Mouse (Mus musculus): Measurements from ENCODE around the gene Stk11. TPM values are rescaled to one million over a fixed set of nuclear protein-coding genes. Genes with fewer than 3 reads are reported as not detected.

Stk11 gene
- polyA plus RNA-seq, 1 experiment from 2014 or later: 18.6 TPM

- Histone ChIP-seq H3K36me3 (ENCODE audit: control insufficient read depth, insufficient read depth, low read length) (0 out of 2 replicates have a peak, but pooled peaks cover 3% of the 10 kb centered on the region), H3K27ac (ENCODE audit: low read length) (peak overlapping the region; percentile 75), H3K4me2 (ENCODE audit: low read depth, low read length) (peak overlapping the region; percentile 100), H3K4me1 (replicated peaks; ENCODE audit: control insufficient read depth, insufficient read depth, low read length) (peaks cover 38% of the 10 kb centered on the region), H3K4me3 (ENCODE audit: low read length) (peak overlapping the region; percentile 74), H3K9me3 (ENCODE audit: control insufficient read depth, low read length) (no peaks in the 10 kb centered on the region), H3K9ac (ENCODE audit: low read length) (peak overlapping the region; percentile 79), H3K27me3 (ENCODE audit: control insufficient read depth, insufficient read depth, low read depth, low read length) (peaks cover 34% of the 10 kb centered on the region)
- 2% methylated on average over 21 of the region's 33 CpGs for WGBS
- no peak for ATAC-seq (ENCODE audit: low read depth)
Measured at GRCm38 (mm10) chr10:80137626-80138552, 22.3 kb downstream of the Stk11 start.

GRCm38 (mm10) chr10:80138553-80139438 is 23.2 kb downstream of the Stk11 start, which contains the start of gene Atp5d:
TSS of gene Atp5d (plus strand) at chr10:80138632.
- H3K9ac ChIP-seq (ENCODE audit: low read length): peak within 1 kb of the TSS; percentile 79
- H3K4me2 ChIP-seq (ENCODE audit: low read depth, low read length): peak within 1 kb of the TSS; percentile 100
- WGBS: under 1% methylated on average over 46 of the region's 94 CpGs
- H3K4me1 ChIP-seq (replicated peaks; ENCODE audit: control insufficient read depth, insufficient read depth, low read length): peaks cover 35% of the 10 kb centered on the region
- H3K9me3 ChIP-seq (ENCODE audit: control insufficient read depth, low read length): no peaks in the 10 kb centered on the region
- H3K27ac ChIP-seq (ENCODE audit: low read length): peak within 1 kb of the TSS; percentile 75
- H3K4me3 ChIP-seq (ENCODE audit: low read length): peak within 1 kb of the TSS; percentile 74
- H3K27me3 ChIP-seq (ENCODE audit: control insufficient read depth, insufficient read depth, low read depth, low read length): peaks cover 34% of the 10 kb centered on the region
- H3K36me3 ChIP-seq (ENCODE audit: control insufficient read depth, insufficient read depth, low read length): 0 out of 2 replicates have a peak, but pooled peaks cover 3% of the 10 kb centered on the region
- ATAC-seq (ENCODE audit: low read depth): peak; percentile 3; the same call in 1 of the 2 replicates

GRCm38 (mm10) chr10:80139439-80139775 is 23.8 kb downstream of the Stk11 start:
- Histone ChIP-seq H3K4me3 (ENCODE audit: low read length) (peak overlapping the region; percentile 74), H3K27ac (ENCODE audit: low read length) (peak overlapping the region; percentile 70), H3K9me3 (ENCODE audit: control insufficient read depth, low read length) (no peaks in the 10 kb centered on the region), H3K9ac (ENCODE audit: low read length) (peak overlapping the region; percentile 79), H3K4me1 (replicated peaks; ENCODE audit: control insufficient read depth, insufficient read depth, low read length) (peaks cover 35% of the 10 kb centered on the region), H3K4me2 (ENCODE audit: low read depth, low read length) (peak overlapping the region; percentile 100), H3K36me3 (ENCODE audit: control insufficient read depth, insufficient read depth, low read length) (peaks cover 9% of the 10 kb centered on the region), H3K27me3 (ENCODE audit: control insufficient read depth, insufficient read depth, low read depth, low read length) (peaks cover 34% of the 10 kb centered on the region)
- WGBS: 0% methylated on average over 10 of the region's 10 CpGs
- ATAC-seq (ENCODE audit: low read depth): no peak

GRCm38 (mm10) chr10:80139975-80140665 is 24.5 kb downstream of the Stk11 start:
- no peaks in the 10 kb centered on the region for H3K9me3 ChIP-seq (ENCODE audit: control insufficient read depth, low read length)
- H3K36me3 ChIP-seq (ENCODE audit: control insufficient read depth, insufficient read depth, low read length): peaks cover 14% of the 10 kb centered on the region
- H3K4me1 ChIP-seq (replicated peaks; ENCODE audit: control insufficient read depth, insufficient read depth, low read length): peaks cover 35% of the 10 kb centered on the region
- ATAC-seq (ENCODE audit: low read depth): no peak
- H3K27me3 ChIP-seq (ENCODE audit: control insufficient read depth, insufficient read depth, low read depth, low read length): peaks cover 34% of the 10 kb centered on the region
- no peak overlapping the region for H3K27ac ChIP-seq (ENCODE audit: low read length)
- 73% methylated on average over 11 of the region's 11 CpGs for WGBS
- H3K4me3 ChIP-seq (ENCODE audit: low read length): no peak overlapping the region
- H3K9ac ChIP-seq (ENCODE audit: low read length): no peak overlapping the region
- H3K4me2 ChIP-seq (ENCODE audit: low read depth, low read length): no peak overlapping the region

GRCm38 (mm10) chr10:80140666-80141035 is 25.0 kb downstream of the Stk11 start, which contains the start of gene Cbarp:
TSS of gene Cbarp (minus strand) at chr10:80140835.
- Histone ChIP-seq H3K27me3 (ENCODE audit: control insufficient read depth, insufficient read depth, low read depth, low read length) (peaks cover 30% of the 10 kb centered on the region), H3K4me3 (ENCODE audit: low read length) (peak within 1 kb of the TSS; percentile 83), H3K9ac (ENCODE audit: low read length) (peak within 1 kb of the TSS; percentile 58), H3K9me3 (ENCODE audit: control insufficient read depth, low read length) (no peaks in the 10 kb centered on the region), H3K36me3 (ENCODE audit: control insufficient read depth, insufficient read depth, low read length) (peaks cover 16% of the 10 kb centered on the region), H3K4me2 (ENCODE audit: low read depth, low read length) (peak within 1 kb of the TSS; percentile 96), H3K27ac (ENCODE audit: low read length) (peak within 1 kb of the TSS; percentile 78), H3K4me1 (replicated peaks; ENCODE audit: control insufficient read depth, insufficient read depth, low read length) (peaks cover 36% of the 10 kb centered on the region)
- ATAC-seq (ENCODE audit: low read depth): no peak
- 61% methylated on average over 10 of the region's 10 CpGs for WGBS

- Histone ChIP-seq H3K4me2 (ENCODE audit: low read depth, low read length) (peak overlapping the region; percentile 96), H3K4me3 (ENCODE audit: low read length) (peak overlapping the region; percentile 83), H3K27me3 (ENCODE audit: control insufficient read depth, insufficient read depth, low read depth, low read length) (peaks cover 25% of the 10 kb centered on the region), H3K9me3 (ENCODE audit: control insufficient read depth, low read length) (no peaks in the 10 kb centered on the region), H3K36me3 (ENCODE audit: control insufficient read depth, insufficient read depth, low read length) (peaks cover 18% of the 10 kb centered on the region), H3K27ac (ENCODE audit: low read length) (peak overlapping the region; percentile 78), H3K4me1 (replicated peaks; ENCODE audit: control insufficient read depth, insufficient read depth, low read length) (peaks cover 41% of the 10 kb centered on the region), H3K9ac (ENCODE audit: low read length) (peak overlapping the region; percentile 58)
- 0% methylated on average over 29 of the region's 29 CpGs for WGBS
- peak; percentile 71 for ATAC-seq (ENCODE audit: low read depth)
Measured at GRCm38 (mm10) chr10:80141243-80141642, 25.6 kb downstream of the Stk11 start.

- Histone ChIP-seq H3K36me3 (ENCODE audit: control insufficient read depth, insufficient read depth, low read length) (peaks cover 18% of the 10 kb centered on the region), H3K9ac (ENCODE audit: low read length) (peak overlapping the region; percentile 93), H3K27me3 (ENCODE audit: control insufficient read depth, insufficient read depth, low read depth, low read length) (peaks cover 18% of the 10 kb centered on the region), H3K4me1 (replicated peaks; ENCODE audit: control insufficient read depth, insufficient read depth, low read length) (peaks cover 44% of the 10 kb centered on the region), H3K4me3 (ENCODE audit: low read length) (peak overlapping the region; percentile 83), H3K27ac (ENCODE audit: low read length) (peak overlapping the region; percentile 86), H3K9me3 (ENCODE audit: control insufficient read depth, low read length) (no peaks in the 10 kb centered on the region), H3K4me2 (ENCODE audit: low read depth, low read length) (peak overlapping the region; percentile 96)
- peak; percentile 87 for ATAC-seq (ENCODE audit: low read depth)
- under 1% methylated on average over 43 of the region's 43 CpGs for whole genome bisulfite sequencing
Measured at GRCm38 (mm10) chr10:80141786-80142529, 26.4 kb downstream of the Stk11 start.

- peak overlapping the region; percentile 93 for H3K9ac ChIP-seq (ENCODE audit: low read length)
- H3K4me2 ChIP-seq (ENCODE audit: low read depth, low read length): peak overlapping the region; percentile 96
- peak overlapping the region; percentile 83 for H3K4me3 ChIP-seq (ENCODE audit: low read length)
- H3K9me3 ChIP-seq (ENCODE audit: control insufficient read depth, low read length): no peaks in the 10 kb centered on the region
- H3K27ac ChIP-seq (ENCODE audit: low read length): peak overlapping the region; percentile 86
- under 1% methylated on average over 15 of the region's 15 CpGs for WGBS
- peaks cover 13% of the 10 kb centered on the region; the same call in 1 of the 2 replicates for H3K27me3 ChIP-seq (ENCODE audit: control insufficient read depth, insufficient read depth, low read depth, low read length)
- peaks cover 45% of the 10 kb centered on the region for H3K4me1 ChIP-seq (replicated peaks; ENCODE audit: control insufficient read depth, insufficient read depth, low read length)
- H3K36me3 ChIP-seq (ENCODE audit: control insufficient read depth, insufficient read depth, low read length): peaks cover 18% of the 10 kb centered on the region
- no peak for ATAC-seq (ENCODE audit: low read depth)
Measured at GRCm38 (mm10) chr10:80142530-80142925, 26.9 kb downstream of the Stk11 start.

Measured in lung, embryonic 16.5 days (tissue).